Mouse (Mus musculus) intestine, embryonic 14.5 days (tissue): ENCODE measurements around the gene Grin2b. TPM values are rescaled to one million over a fixed set of nuclear protein-coding genes. Genes with fewer than 3 reads are reported as not detected.

ENCODE experiments used
- ATAC-seq: fragments of 200-750 bp; cut with Nextera tagmentation; replicated peaks from 2 replicates; pipeline ENCODE4 v1.8.0; 2017; ENCODE audit warnings: low read depth, moderate number of reproducible peaks, moderate TSS enrichment, moderate library complexity; ENCODE audit not compliant: low FRiP score, low TSS enrichment
- DNase-seq: peaks from one replicate; pipeline ENCODE4 v3.0.0-alpha.2; 2018; ENCODE audit warnings: low spot score
- H3K27ac ChIP-seq: fragments of 300-500 bp; sonication (generic); 2 replicates; pipeline ENCODE4 v1.5.1; 2014; ENCODE audit warnings: low read depth, mild to moderate bottlenecking, control low read depth
- H3K27me3 ChIP-seq: fragments of 300-500 bp; sonication (generic); replicated peaks from 2 replicates; pipeline ENCODE4 v1.6.1; 2014; ENCODE audit warnings: low read length, control low read depth; ENCODE audit not compliant: control insufficient read depth, insufficient read depth
- H3K36me3 ChIP-seq: fragments of 300-500 bp; sonication (generic); 2 replicates; pipeline ENCODE4 v1.6.1; 2014; ENCODE audit warnings: low read length, control low read depth; ENCODE audit not compliant: control insufficient read depth, insufficient read depth
- H3K4me1 ChIP-seq: fragments of 300-500 bp; sonication (generic); replicated peaks from 2 replicates; pipeline ENCODE4 v1.6.1; 2014; ENCODE audit warnings: low read length, control low read depth, mixed read lengths; ENCODE audit not compliant: control insufficient read depth, insufficient read depth
- H3K4me2 ChIP-seq: fragments of 300-500 bp; sonication (generic); 2 replicates; pipeline ENCODE4 v1.6.1; 2014; ENCODE audit warnings: low read length
- H3K4me3 ChIP-seq: fragments of 300-500 bp; sonication (generic); 2 replicates; pipeline ENCODE4 v1.5.1; 2014; ENCODE audit warnings: low read depth, low read length, control low read depth, mixed read lengths
- H3K9ac ChIP-seq: fragments of 300-500 bp; sonication (generic); 2 replicates; pipeline ENCODE4 v1.6.1; 2014; ENCODE audit warnings: mild to moderate bottlenecking, low read length
- H3K9me3 ChIP-seq: fragments of 300-500 bp; sonication (generic); 2 replicates; pipeline ENCODE4 v1.6.1; 2016; ENCODE audit warnings: low read length, control low read depth; ENCODE audit not compliant: control insufficient read depth
- WGBS: fragments of 180-500 bp; shearing (Covaris S2); extraction: QIAGEN DNeasy Blood & Tissue Kit; methylation state at CpG from one replicate; pipeline ENCODE4 v1.1.7; 2014; 5-methylcytosine and 5-hydroxymethylcytosine counted together
- polyA plus RNA-seq: library from polyadenylated mRNA; unstranded; fragments of >200 nt; fragmentation: Nextera tagmentation; extraction: Ambion mirVana; gene quantifications from 2 replicates; pipeline ENCODE4 v1.2.1, GENCODE M21; 2014

Grin2b gene
- polyA plus RNA-seq, 1 experiment from 2014 or later: 0.77 TPM

DNA sequence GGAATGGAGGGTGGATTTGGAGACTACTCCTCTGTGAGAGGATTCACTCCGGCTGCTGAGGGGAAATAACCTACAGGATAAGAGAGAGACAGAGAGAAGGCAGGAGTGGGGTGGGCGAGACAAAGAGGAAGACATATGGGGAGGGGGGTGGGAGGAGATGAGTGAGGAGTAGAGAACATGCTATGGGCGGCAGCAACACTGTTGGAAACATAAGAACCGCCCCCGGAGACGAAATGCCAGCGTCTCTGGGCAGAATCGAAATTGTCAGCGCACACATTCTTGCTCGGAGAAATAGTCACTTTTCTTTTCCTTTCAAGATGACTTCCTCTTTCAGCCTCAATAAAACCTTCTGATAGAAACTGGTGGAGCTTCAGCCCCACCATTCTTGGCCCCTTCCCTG lies 274.1 kb downstream of the Grin2b start:
- 75% methylated on average over 10 of the region's 10 CpGs for WGBS
- H3K27ac ChIP-seq: no peak overlapping the region
- no peak overlapping the region for H3K4me2 ChIP-seq

DNA sequence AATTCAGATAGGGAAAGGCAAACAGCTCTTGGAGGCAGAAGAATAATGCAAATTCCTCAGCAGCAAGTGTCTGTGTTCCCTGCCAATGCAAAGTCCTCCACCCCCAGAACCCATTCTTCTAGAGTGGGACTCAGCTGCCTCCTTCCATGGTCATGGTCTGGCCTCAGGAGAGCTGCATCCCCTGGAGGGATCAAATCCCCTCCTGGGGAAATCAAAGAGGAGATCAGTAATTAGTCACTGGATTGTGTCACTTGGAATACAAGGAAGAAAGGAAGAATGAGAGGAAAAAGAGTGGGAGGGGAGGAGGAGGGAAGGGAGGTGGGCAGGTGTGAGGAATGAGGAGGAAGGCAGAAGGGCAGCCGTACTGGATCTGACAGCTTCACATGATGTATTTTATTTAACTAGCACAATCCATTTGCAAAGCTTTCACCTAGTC lies 278.5 kb downstream of the Grin2b start:
- ATAC-seq: no peak
- H3K4me1 ChIP-seq: no peaks in the 10 kb centered on the region
- no peak overlapping the region for H3K4me2 ChIP-seq
- no peak overlapping the region for H3K9ac ChIP-seq
- no peak overlapping the region for H3K27ac ChIP-seq
- no peak for DNase-seq
- H3K27me3 ChIP-seq: no peaks in the 10 kb centered on the region
- H3K36me3 ChIP-seq: no peaks in the 10 kb centered on the region
- H3K4me3 ChIP-seq: no peak overlapping the region
- no peaks in the 10 kb centered on the region for H3K9me3 ChIP-seq
- WGBS: 21% methylated on average over 1 of the region's 1 CpGs

More for the DNA sequence above, 274.1 kb downstream of the Grin2b start:
- Histone ChIP-seq H3K36me3 (no peaks in the 10 kb centered on the region), H3K9ac (no peak overlapping the region), H3K4me1 (no peaks in the 10 kb centered on the region), H3K9me3 (no peaks in the 10 kb centered on the region), H3K4me3 (no peak overlapping the region), H3K27me3 (no peaks in the 10 kb centered on the region)
- DNase-seq (no peak), ATAC-seq (no peak)

DNA sequence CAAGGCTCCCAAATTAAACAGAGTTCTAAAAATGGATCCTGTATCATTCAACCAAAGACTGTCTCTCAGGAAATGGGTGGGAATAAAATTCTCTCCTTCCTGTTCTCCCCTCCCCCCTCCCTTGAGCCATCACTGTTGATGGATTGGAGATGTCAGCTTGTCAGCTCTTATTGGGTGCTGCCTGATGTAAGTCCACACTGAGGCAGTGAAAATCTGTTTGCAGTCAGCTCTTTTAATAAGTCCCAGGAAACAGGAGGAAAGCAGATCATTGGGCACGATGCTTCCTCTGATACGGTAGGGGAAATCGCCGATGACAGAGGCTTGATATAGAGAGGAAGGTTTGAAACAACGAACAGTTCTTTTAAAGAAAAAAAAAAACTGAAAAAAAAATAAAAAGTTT lies 290.7 kb downstream of the Grin2b start:
- DNase-seq (no peak), ATAC-seq (no peak)
- Histone ChIP-seq H3K4me1 (no peaks in the 10 kb centered on the region), H3K36me3 (no peaks in the 10 kb centered on the region), H3K4me2 (no peak overlapping the region), H3K9ac (no peak overlapping the region), H3K9me3 (no peaks in the 10 kb centered on the region), H3K27me3 (no peaks in the 10 kb centered on the region), H3K27ac (no peak overlapping the region), H3K4me3 (no peak overlapping the region)
- 78% methylated on average over 5 of the region's 5 CpGs for WGBS

DNA sequence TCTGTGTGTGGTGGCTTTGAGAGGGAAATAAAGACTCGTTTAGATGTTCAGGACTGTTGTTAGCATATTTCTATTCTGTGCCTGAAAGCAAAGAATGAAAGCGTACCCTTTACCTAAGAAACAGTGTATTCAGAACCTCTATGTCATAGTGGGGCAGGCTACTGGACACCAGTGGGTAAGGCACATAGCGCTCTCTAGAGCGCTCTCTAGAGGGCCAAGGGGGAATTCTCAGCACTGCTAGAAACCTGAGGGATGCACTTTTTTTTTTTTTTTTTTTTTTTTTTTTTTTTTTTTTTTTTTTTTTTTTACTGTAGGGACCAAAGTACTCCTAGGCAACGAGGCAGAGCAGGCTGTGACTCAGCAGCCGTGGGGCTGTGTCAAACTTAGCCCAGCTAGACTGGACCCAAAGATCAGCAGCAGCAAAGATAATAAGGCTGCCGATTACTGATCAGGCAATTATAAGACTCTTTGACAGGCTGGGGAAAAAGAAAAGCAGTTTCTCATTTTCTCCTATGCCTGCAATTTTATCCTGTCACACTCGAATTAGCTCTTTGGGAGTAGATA lies 297.1 kb downstream of the Grin2b start:
- Histone ChIP-seq H3K4me3 (no peak overlapping the region), H3K4me2 (no peak overlapping the region), H3K9me3 (no peaks in the 10 kb centered on the region), H3K9ac (no peak overlapping the region), H3K27me3 (no peaks in the 10 kb centered on the region), H3K4me1 (no peaks in the 10 kb centered on the region), H3K27ac (no peak overlapping the region), H3K36me3 (no peaks in the 10 kb centered on the region)
- WGBS: 64% methylated on average over 8 of the region's 8 CpGs
- no peak for ATAC-seq
- no peak for DNase-seq

DNA sequence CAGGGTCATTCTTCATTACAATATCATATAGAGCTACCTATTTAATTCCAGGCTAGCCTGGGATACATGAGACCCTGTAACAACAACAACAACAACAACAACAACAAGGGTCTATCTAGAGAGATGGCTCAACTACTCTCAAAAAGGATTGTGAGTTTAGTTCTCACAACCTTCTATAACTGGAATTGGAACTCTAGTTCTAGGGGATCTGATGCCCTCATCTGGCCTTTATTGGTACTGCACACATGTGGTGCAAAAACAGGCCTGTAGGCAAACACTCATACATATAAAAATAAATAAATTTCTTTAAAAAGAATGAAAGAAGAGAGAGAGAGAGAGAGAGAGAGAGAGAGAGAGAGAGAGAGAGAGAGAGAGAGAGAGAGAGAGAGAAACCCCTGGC lies 298.7 kb downstream of the Grin2b start:
- Histone ChIP-seq H3K4me3 (no peak overlapping the region), H3K27ac (no peak overlapping the region), H3K36me3 (no peaks in the 10 kb centered on the region), H3K4me2 (no peak overlapping the region), H3K9ac (no peak overlapping the region), H3K4me1 (no peaks in the 10 kb centered on the region), H3K9me3 (no peaks in the 10 kb centered on the region), H3K27me3 (no peaks in the 10 kb centered on the region)
- no peak for ATAC-seq
- no peak for DNase-seq

DNA sequence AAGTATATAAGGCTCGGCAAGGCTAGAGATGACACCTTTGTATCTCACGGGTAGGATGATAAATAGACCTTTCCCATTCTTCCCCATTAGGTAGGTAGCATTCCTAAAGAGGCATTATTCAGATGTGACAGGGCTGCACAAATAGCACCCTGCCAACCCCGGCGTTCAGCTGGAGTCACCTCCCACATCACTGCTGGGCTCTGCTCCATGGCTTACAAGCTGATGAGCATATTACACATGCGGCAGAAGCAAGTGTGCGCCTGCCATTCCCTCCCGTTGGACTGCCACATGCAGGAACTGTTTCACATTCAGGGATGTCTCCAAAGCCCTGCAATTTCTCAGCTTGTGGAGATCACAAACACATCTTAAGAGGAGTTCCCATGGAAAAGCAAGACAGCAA lies 307.5 kb downstream of the Grin2b start:
- H3K4me2 ChIP-seq: no peak overlapping the region
- H3K4me3 ChIP-seq: no peak overlapping the region
- no peak for ATAC-seq
- H3K9ac ChIP-seq: no peak overlapping the region
- no peaks in the 10 kb centered on the region for H3K36me3 ChIP-seq
- no peaks in the 10 kb centered on the region for H3K9me3 ChIP-seq
- H3K27me3 ChIP-seq: no peaks in the 10 kb centered on the region
- DNase-seq: no peak
- no peaks in the 10 kb centered on the region for H3K4me1 ChIP-seq
- 70% methylated on average over 7 of the region's 7 CpGs for WGBS
- H3K27ac ChIP-seq: no peak overlapping the region

DNA sequence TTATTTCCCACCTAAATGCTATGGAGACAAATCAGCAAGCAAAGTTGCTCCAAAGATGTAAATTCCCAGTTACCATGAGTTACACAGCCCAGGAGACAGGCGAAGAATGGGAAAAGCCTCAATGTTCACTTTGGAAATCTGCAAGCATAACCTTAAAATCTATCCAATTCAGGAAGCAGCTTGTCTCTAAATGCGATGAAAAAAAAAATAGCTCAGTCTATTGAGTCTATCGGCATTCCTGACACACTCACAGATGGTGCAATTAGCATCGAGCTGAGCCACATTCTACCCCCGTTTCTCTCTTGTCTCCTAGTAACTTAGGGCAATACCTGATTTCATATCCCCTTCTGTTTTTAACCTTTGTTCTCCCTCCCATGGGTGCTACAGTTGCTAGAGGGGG lies 309.3 kb downstream of the Grin2b start:
- H3K27me3 ChIP-seq: no peaks in the 10 kb centered on the region
- H3K4me3 ChIP-seq: no peak overlapping the region
- no peak overlapping the region for H3K9ac ChIP-seq
- H3K36me3 ChIP-seq: no peaks in the 10 kb centered on the region
- ATAC-seq (no peak), DNase-seq (no peak)
- no peak overlapping the region for H3K4me2 ChIP-seq
- no peaks in the 10 kb centered on the region for H3K4me1 ChIP-seq
- WGBS: 83% methylated on average over 5 of the region's 5 CpGs
- H3K27ac ChIP-seq: no peak overlapping the region
- no peaks in the 10 kb centered on the region for H3K9me3 ChIP-seq

DNA sequence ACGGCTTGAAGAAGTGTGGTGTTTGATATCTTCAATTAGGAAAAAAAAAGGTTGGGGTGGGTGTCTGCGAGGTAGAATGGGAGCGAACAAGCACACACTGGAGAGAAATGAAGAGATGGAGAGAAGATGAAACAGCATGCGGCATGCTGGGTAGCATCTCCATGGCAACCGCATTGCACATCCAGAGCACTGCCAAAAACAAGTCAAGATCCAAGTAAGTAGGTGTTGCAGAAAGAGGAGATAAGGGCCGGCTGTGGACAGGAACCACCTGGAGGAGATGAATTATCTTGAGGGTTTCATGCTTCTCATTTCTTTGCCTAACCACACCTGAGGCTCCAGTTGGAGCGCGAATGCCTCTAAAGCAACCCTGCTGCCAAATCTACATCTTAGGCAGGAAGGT lies 313.8 kb downstream of the Grin2b start:
- ATAC-seq (no peak), DNase-seq (no peak)
- Histone ChIP-seq H3K27me3 (no peaks in the 10 kb centered on the region), H3K4me1 (no peaks in the 10 kb centered on the region), H3K9ac (no peak overlapping the region), H3K27ac (no peak overlapping the region), H3K4me2 (no peak overlapping the region), H3K4me3 (no peak overlapping the region), H3K36me3 (no peaks in the 10 kb centered on the region), H3K9me3 (no peaks in the 10 kb centered on the region)
- WGBS: 53% methylated on average over 8 of the region's 8 CpGs

DNA sequence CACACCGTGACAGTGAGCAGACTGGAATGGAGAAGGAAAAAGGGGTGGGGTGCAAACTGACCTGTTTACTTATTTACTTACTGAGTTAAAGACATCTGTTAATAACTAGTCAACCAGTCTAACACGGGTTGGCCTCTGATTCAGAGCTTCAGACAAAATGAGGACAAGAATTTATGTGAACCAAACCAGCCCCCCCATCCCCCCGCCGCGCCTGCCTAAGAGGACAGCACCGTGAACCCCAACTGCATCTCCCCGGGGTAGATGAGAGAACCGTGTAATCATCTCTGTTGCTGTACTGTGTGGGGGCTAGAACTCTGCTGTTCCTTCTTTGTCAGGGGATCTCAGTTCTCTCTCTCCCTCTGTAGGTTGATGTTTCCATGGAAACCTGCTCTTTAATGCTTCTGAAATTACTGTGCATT lies 319.1 kb downstream of the Grin2b start:
- Histone ChIP-seq H3K4me1 (no peaks in the 10 kb centered on the region), H3K4me2 (no peak overlapping the region), H3K27ac (no peak overlapping the region), H3K9ac (no peak overlapping the region), H3K36me3 (no peaks in the 10 kb centered on the region), H3K4me3 (no peak overlapping the region), H3K27me3 (no peaks in the 10 kb centered on the region), H3K9me3 (no peaks in the 10 kb centered on the region)
- ATAC-seq (no peak), DNase-seq (no peak)
- 69% methylated on average over 8 of the region's 8 CpGs for WGBS
